Mouse (Mus musculus) left cerebral cortex, adult 2 months (tissue): Measurements from ENCODE around the gene Mad1l1. TPM values are rescaled to one million over a fixed set of nuclear protein-coding genes. Genes with fewer than 3 reads are reported as not detected.

ENCODE experiments used
- DNase-seq, 2 experiments: peaks; one replicate each; pipeline ENCODE4 v3.0.0; 2021 to 2022; ENCODE audit warnings: low spot score in 2 of 2, mixed read lengths in 1 of 2; ENCODE audit errors: extremely low spot score in 1 of 2
- H3K27ac ChIP-seq: fragments of 200-600 bp; 2 replicates; pipeline ENCODE4 v1.8.1; 2022
- H3K4me3 ChIP-seq: fragments of 200-600 bp; 2 replicates; pipeline ENCODE4 v1.8.1; 2022
- CTCF ChIP-seq: fragments of 200-600 bp; IDR thresholded peaks from 2 replicates; pipeline ENCODE4 v1.8.1; 2022; ENCODE audit warnings: antibody characterized with exemption, mild to moderate bottlenecking, moderate library complexity
- intact Hi-C: fragments of 180-260 bp; cut with DNase I; formaldehyde crosslinking; loops from one replicate; pipeline ENCODE4 v1.15.1; 2025
- total RNA-seq, 2 experiments: library from RNA; stranded (reverse); gene quantifications; 2 replicates each; pipeline ENCODE4 v1.2.3; 2021

The Mad1l1 gene
- total RNA-seq, 2 experiments from 2014 or later, result 14.1 to 17.6 TPM

- intact Hi-C loops, result no loop called here
- no peak for TF ChIP-seq CTCF
- DNase-seq, result no peak
- no peak overlapping the region for H3K27ac ChIP-seq
- H3K4me3 ChIP-seq, result no peak overlapping the region
Measured at GRCm38 (mm10) chr5:140182351-140182750, 139.0 kb downstream of the Mad1l1 start.

DNA sequence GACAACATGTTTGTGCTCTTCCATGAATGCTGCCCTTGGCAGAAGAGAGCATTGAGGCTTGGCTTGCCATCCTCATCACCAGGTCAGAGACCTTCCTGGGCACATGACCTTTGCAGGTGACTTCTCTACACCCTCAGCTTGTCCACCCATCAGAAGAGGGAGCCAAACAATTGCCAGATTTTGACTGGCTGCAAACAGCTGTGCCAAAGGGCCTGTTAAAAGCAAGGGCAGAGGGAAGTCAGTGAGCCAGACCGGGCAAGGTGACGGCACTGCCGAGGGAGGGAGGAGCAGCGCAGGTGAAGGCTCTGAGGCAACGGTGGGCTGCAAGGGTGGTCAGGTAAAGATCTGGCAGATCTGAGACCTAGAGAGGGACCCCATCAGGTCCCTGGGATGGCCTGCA lies 141.3 kb downstream of the Mad1l1 start:
- intact Hi-C loops, result no loop called here
- Histone ChIP-seq H3K27ac (no peak overlapping the region), H3K4me3 (no peak overlapping the region)
- DNase-seq, result no peak
- TF ChIP-seq CTCF, result no peak

DNA sequence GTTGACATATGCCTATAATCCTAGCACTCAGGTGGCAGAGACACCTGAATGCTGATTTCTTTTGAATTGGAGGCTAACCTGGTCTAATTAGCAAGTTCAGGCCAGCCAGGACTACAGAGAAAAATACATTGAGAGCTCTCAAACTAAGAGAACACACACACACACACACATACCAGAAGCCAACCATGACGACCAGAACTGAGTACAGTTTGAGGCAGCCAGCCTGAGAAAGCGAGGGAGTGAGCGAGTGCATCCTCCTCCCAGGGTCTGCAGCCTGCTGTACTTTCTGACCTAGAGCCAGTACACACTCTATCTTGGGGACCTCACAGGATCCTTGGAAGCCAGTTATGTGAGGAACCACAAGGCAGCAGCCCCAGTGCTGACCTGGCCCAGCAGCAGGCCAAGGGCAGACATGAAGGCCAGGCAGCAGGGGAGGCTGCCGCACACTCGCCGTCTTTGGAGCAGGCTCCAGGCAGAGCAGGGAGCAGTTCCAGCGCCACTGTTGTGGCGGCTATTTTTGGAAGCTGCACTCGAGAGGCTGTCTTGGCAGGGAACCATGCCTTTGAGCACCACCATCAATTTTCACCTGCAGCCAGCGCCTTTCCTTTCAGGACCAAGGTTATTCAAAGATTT lies 143.2 kb downstream of the Mad1l1 start:
- H3K27ac ChIP-seq, result no peak overlapping the region
- intact Hi-C loops, result no loop called here
- no peak for TF ChIP-seq CTCF
- no peak for DNase-seq
- no peak overlapping the region for H3K4me3 ChIP-seq

DNA sequence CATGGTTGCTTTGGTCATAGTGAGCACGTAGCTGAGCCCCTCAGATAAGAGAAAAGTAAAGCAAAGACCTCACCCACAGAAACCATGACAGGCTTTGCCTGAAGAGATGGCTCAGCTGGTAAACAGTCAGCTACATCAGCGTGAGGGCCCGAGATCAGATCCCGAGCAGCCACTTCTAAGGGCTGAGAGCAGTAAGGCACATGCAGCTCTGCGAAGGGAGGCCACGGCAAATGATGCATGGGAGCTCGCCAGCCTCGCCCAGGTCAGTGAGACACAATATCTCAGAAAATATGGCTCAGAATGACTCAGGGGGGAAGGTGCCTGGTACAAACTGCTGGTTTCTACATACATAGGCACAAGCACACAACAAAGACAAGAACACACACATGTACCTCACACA lies 143.8 kb downstream of the Mad1l1 start:
- Histone ChIP-seq H3K4me3 (no peak overlapping the region), H3K27ac (no peak overlapping the region)
- intact Hi-C loops, result no loop called here
- no peak for DNase-seq
- TF ChIP-seq CTCF, result no peak

- Histone ChIP-seq H3K4me3 (no peak overlapping the region), H3K27ac (no peak overlapping the region)
- DNase-seq, result no peak
- intact Hi-C loops, result no loop called here
- TF ChIP-seq CTCF, result no peak
Measured at GRCm38 (mm10) chr5:140176370-140176769, 145.0 kb downstream of the Mad1l1 start.

GRCm38 (mm10) chr5:140174814-140175490 lies 146.4 kb downstream of the Mad1l1 start:
- no peak overlapping the region for H3K4me3 ChIP-seq
- intact Hi-C loops, result no loop called here
- no peak overlapping the region for H3K27ac ChIP-seq
- TF ChIP-seq CTCF, result no peak
- DNase-seq, result no peak

DNA sequence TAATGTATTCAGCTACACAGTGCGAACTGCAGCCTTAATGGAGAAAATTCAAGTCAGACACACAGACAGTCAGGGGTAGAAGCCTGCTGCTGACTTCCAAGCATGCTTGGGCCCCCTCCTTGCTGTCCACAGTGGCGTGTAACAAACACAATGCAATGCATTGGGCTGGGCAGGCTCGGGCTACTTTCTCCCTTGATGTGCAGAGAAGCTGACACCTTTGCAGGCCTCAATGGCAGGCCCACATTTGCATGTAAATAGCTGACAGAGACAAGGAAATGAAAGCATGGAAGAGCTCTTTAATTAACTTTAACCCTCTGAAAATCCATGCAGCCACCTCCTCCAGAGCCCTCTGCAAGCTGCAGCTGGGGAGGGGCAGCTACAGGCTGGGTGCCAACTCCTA lies 147.3 kb downstream of the Mad1l1 start:
- H3K27ac ChIP-seq, result no peak overlapping the region
- TF ChIP-seq CTCF, result no peak
- H3K4me3 ChIP-seq, result no peak overlapping the region
- DNase-seq, result no peak
- intact Hi-C loops, result no loop called here

- no peak for TF ChIP-seq CTCF
- intact Hi-C loops, result no loop called here
- Histone ChIP-seq H3K4me3 (no peak overlapping the region), H3K27ac (no peak overlapping the region)
- DNase-seq, result no peak
Measured at GRCm38 (mm10) chr5:140173181-140173580, 148.2 kb downstream of the Mad1l1 start.

DNA sequence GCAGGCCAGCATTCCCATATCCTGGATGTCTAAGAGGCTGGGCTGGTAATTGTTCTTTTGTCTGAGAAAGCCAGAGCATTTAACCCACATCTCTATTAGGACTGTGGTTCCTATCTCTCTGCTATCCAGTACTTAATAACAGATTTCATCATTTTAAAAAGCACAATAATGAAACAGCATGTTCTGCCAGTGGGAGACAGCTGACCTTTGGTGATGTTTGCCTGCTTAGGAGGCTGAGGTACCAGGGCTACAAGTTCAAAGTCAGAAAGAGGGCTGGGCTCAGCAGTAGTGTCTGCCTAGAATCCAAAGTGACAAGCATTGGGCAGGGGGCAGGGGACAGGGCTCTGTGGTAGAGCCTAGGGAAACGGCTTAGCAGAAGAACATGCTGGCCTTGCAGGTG lies 149.6 kb downstream of the Mad1l1 start:
- intact Hi-C loops, result no loop called here
- no peak for DNase-seq
- Histone ChIP-seq H3K4me3 (no peak overlapping the region), H3K27ac (no peak overlapping the region)
- TF ChIP-seq CTCF, result no peak

DNA sequence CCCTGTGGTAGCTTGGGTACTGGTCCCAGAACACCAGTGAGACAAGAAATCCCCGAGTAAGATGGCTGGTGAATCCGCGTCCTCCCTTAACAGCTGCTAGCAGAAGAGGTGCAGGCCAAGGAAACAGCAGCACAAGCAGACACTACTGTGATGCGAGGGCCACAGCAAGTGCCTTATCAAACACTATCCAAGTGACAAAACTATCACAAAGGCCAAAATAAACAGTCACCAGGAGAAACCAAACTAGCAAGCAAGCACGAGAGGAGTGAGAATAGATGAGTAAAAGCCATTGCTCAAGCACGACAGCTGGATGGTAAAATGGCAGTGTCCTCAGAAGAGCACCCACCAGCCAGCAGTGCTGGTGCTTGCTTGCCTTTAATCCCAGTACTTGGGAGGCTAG lies 153.8 kb downstream of the Mad1l1 start:
- no peak for DNase-seq
- intact Hi-C loops, result no loop called here
- Histone ChIP-seq H3K4me3 (no peak overlapping the region), H3K27ac (no peak overlapping the region)
- TF ChIP-seq CTCF, result no peak

DNA sequence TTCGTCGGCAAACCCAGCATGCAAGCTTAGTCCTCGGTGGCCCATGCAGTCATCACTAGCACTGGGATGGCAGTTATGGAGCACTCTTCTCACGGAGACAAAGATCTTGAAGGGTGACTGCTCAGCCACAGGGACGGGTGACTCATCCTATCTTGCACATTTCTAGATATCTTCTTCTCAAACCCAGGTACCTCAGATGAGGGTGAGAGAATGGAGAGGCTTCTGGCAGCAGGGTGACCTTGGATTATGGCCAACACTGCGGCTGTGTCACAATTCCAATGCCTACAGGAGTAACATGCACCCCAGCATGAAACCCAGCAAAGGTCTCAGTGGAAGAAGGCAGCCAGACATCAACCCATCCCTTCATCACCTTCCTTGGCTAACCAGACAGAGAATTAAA lies 154.3 kb downstream of the Mad1l1 start:
- Histone ChIP-seq H3K27ac (no peak overlapping the region), H3K4me3 (no peak overlapping the region)
- intact Hi-C loops, result no loop called here
- no peak for TF ChIP-seq CTCF
- DNase-seq, result no peak

DNA sequence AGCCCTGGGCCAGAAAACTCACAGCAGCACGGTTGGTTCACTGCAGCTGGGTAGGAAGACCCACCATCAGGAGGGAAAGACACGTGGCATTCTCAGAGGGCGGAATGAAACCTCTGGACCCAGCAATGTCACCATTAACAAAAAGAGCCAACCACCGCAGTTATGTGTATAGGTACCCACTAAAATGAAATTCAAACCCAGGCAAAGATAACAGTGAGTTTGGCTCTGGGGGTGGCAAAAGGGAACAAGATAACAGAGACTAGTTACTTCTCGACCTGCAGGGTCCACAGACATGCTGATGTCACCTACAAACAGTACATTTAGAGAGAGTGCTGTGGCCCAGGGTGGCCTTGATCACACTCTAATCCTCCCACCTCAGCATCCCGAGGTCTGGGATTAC lies 157.4 kb downstream of the Mad1l1 start:
- no peak for TF ChIP-seq CTCF
- H3K4me3 ChIP-seq, result no peak overlapping the region
- DNase-seq, result no peak
- intact Hi-C loops, result no loop called here
- H3K27ac ChIP-seq, result no peak overlapping the region
